Mouse (Mus musculus) c-Kit-positive CD71-negative TER-119-negative erythroid progenitor cells, embryonic 14.5 days (primary cell): ENCODE data around the gene Lgals9.

ENCODE experiments used
- DNase-seq: peaks from one replicate; pipeline ENCODE4 v3.0.0-alpha.2; 2013; ENCODE audit warnings: low read depth

Gene Lgals9

GRCm38 (mm10) chr11:78976731-78977510 is 7.8 kb downstream of the Lgals9 start:
- DNase-seq, result no peak

DNA sequence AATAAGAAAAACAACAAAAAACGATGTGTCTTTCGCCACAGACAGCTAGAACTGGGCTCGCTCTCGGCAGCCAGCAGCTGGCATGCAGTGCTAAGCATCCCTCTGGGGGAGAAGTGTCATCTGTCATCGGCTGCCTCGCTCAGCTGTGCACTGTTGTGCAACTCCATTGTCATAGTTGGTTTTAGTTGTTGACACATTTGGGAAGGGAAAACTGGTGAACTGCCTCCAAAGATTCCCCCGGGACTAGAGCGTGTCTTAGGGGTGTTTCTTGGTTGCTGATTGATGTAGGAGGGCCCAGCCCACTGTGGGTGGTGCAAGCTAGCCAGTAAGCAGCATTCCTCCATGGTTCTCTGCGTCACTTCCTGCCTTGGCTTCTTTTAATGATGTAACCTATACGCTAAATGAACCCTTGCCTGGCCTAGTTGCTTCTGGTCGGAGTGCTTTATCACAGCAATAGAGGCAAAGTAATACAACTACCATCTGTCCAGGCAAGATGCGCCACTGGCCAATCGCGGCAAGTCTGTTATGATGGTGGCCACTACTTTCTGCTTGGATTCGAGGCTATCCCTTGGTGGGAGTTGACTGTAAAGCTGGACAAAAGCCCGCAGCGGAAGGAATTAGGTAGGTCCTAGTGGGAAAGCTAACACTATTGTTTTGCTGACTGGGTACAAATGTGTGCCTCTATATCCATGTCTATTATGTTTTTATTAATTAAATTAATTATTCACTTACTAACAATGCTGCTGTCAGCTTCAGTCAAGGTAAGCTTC is 11.2 kb downstream of the Lgals9 start:
- no peak for DNase-seq

- DNase-seq, result no peak
Observed at GRCm38 (mm10) chr11:78972811-78973351, 11.9 kb downstream of the Lgals9 start.

DNA sequence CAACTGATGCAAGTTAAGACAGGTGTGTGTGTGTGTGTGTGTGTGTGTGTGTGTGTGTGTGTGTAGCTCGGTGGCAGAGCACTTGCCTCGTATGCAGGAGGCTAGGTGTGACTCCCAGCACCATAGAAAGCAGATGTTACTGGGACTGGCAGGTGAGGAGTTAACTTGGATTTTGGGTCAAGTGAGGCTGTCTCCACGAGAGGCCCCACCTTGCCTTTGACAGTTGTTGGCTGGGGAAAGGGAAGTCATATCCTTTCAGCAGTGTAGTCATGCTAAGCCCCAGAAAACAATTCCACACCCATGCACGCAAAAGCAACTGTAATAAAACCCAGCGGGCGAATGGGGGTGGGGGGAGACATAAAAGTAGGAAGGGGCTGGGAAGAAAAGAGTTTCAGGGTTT is 12.4 kb downstream of the Lgals9 start:
- DNase-seq, result no peak

- DNase-seq, result no peak
Observed at GRCm38 (mm10) chr11:78971746-78972145, 13.0 kb downstream of the Lgals9 start.

- no peak for DNase-seq
Observed at GRCm38 (mm10) chr11:78971096-78971495, 13.7 kb downstream of the Lgals9 start.

GRCm38 (mm10) chr11:78968121-78968520 is 16.6 kb downstream of the Lgals9 start:
- DNase-seq, result no peak

DNA sequence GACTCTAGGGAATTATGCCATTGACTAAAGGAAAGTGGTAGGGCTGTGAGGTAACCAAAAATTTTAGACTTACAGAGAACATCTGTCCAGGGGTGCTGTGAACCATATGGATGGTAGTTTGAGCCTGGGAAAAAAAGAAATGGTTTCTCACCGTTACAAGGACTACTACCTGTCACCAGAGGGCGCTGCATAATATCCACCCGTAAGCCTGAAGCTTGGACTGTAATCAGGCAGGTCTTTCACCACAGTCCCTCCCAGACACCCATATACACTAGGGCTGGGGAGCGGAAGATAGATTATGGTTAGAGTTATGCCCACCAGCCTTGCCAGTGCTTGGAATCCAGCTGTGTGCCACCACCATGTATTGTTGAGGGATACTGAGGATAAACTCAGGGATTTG is 17.4 kb downstream of the Lgals9 start:
- peak; percentile 58 for DNase-seq

- no peak for DNase-seq
Observed at GRCm38 (mm10) chr11:78961221-78961620, 23.5 kb downstream of the Lgals9 start.

GRCm38 (mm10) chr11:78959841-78960520 is 24.8 kb downstream of the Lgals9 start:
- no peak for DNase-seq

GRCm38 (mm10) chr11:78959367-78959766 is 25.4 kb downstream of the Lgals9 start:
- no peak for DNase-seq

- peak; percentile 70 for DNase-seq
Observed at GRCm38 (mm10) chr11:78956260-78956659, 28.5 kb downstream of the Lgals9 start.

DNA sequence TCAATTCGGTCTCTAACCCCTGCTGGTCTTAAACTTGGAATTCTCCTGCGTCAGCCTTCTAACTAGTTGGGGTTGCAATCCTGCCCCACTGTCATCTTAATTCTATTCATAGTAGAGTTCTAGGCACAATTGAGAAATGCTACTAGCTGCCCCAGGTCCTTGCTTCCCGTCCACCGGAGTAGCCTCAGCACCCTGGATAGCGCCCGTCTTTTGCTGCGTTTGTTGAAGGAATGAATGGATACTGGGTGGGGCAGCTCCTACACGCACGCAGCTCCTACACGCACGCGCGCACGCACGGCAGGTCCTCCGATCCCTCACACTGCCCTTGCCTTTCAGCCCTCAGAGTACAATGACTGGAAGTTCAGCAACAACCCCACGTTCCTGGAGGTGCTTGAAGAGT is 32.3 kb downstream of the Lgals9 start:
- DNase-seq, result peak; percentile 55

DNA sequence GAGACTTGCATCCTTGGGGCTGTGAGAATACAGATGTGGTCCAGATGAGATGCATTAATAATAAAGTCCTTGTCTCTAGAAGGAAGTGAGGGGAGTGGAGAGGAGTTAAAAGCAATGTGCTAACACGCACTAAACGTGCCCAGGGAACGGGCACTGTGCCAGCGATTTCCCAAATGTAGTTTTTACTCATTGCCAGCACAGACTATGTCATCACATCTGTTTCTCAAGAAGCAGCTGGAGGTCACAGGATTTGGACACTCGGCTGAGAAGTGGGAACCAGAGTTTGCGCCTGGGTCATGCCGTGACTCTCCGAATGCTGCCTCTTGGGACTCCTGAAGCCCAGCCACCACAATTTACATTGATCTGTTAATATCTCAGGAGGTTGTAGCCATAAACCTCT is 34.4 kb downstream of the Lgals9 start:
- DNase-seq, result no peak

- no peak for DNase-seq
Observed at GRCm38 (mm10) chr11:78943083-78943482, 41.7 kb downstream of the Lgals9 start.

DNA sequence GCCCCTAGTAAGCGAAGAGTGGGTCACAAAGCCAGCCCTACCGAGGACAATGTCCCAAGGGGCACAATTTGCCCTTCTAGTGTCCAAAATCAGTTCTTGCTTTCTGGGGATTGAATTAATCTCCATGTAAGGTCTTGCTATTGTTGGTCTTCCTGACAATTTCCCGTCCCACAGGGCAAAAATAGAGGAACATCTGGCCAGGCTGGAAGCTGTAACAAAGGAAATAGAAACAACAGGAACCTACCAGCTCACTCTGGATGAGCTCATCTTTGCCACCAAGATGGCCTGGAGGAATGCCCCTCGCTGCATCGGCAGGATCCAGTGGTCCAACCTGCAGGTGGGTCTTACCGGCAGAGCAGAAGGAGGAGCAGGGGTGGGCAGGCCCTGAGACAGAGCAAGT is 49.6 kb downstream of the Lgals9 start:
- DNase-seq, result no peak

DNA sequence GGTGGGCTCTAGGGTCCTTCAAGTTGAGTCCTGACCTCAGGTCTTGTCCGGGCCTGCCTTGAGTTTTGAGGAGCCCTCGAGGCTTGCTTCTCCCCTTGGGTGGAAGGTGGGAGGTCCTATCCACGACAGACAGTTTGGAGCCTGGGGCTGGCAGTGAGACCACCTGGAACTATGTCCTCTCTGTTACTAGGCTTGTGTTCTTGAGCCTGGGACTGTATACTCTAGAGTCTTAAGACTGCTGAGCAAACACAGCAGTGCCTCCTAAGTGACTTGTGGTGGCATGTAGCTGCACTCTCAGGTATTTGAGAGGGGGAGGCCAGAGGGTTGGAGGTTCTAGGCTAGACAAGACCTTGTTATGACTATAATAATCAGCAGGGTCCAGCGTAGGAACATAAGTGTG is 50.0 kb downstream of the Lgals9 start:
- no peak for DNase-seq

GRCm38 (mm10) chr11:78934307-78934706 is 50.4 kb downstream of the Lgals9 start:
- DNase-seq, result no peak

GRCm38 (mm10) chr11:78929345-78929744 is 55.4 kb downstream of the Lgals9 start:
- no peak for DNase-seq

DNA sequence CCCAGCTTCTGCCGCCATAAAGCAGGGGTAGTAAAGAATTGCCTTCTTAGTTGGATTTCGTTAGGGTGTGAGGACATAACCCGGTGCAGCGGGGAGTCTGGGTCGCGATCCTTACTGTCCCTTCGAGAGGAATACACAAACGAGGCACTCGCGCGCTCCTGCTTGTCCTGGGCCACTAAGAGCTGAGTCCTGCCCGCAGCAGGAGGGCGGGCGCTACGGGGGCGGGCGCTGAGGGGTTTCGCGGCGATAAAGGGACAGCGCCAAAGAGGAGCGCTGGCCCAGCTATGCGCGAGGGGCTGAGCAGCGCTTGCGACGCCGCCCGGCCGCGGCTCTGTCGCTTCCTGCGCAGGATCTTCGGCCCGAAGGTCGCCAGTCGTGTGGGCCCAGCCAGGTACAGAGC is 59.8 kb downstream of the Lgals9 start:
- no peak for DNase-seq

- DNase-seq, result no peak
Observed at GRCm38 (mm10) chr11:78924111-78924510, 60.6 kb downstream of the Lgals9 start.

GRCm38 (mm10) chr11:78922678-78923407 is 61.9 kb downstream of the Lgals9 start:
- peak; percentile 29 for DNase-seq
